Mouse (Mus musculus): ENCODE results near the gene Rpl21. TPM values are rescaled to one million over a fixed set of nuclear protein-coding genes. Genes with fewer than 3 reads are reported as not detected.

Rpl21 gene
- polyA plus RNA-seq, 1 experiment from 2014 or later: 279 TPM

Other genes starting within 250 kb of the Rpl21 start
- gene Gpr12, start 247.7 kb upstream of the Rpl21 start, polyA plus RNA-seq (2015; fragmentation: Nextera tagmentation; extraction: Ambion mirVana): not detected in 2 replicates
- gene Usp12, start 37.9 kb upstream of the Rpl21 start, polyA plus RNA-seq (2015; fragmentation: Nextera tagmentation; extraction: Ambion mirVana): 10.1 and 11.0 TPM in 2 replicates
- 11.7 and 12.1 TPM in 2 replicates for gene Rasl11a, start 12.2 kb downstream of the Rpl21 start, polyA plus RNA-seq (2015; fragmentation: Nextera tagmentation; extraction: Ambion mirVana)
- gene Gtf3a, start 115.8 kb downstream of the Rpl21 start, polyA plus RNA-seq (2015; fragmentation: Nextera tagmentation; extraction: Ambion mirVana): 83.4 and 86.0 TPM in 2 replicates
- 21.8 and 24.9 TPM in 2 replicates for gene Mtif3, start 130.9 kb downstream of the Rpl21 start, polyA plus RNA-seq (2015; fragmentation: Nextera tagmentation; extraction: Ambion mirVana)
- 13.3 and 13.9 TPM in 2 replicates for gene Lnx2, start 243.7 kb downstream of the Rpl21 start, polyA plus RNA-seq (2015; fragmentation: Nextera tagmentation; extraction: Ambion mirVana)
- gene Polr1d, start 244.2 kb downstream of the Rpl21 start, polyA plus RNA-seq (2015; fragmentation: Nextera tagmentation; extraction: Ambion mirVana): 87.3 and 89.8 TPM in 2 replicates

Measured in heart, embryonic 16.5 days (tissue).